ENCODE assay signal across 9 mouse cellular contexts in the genomic region with DNA sequence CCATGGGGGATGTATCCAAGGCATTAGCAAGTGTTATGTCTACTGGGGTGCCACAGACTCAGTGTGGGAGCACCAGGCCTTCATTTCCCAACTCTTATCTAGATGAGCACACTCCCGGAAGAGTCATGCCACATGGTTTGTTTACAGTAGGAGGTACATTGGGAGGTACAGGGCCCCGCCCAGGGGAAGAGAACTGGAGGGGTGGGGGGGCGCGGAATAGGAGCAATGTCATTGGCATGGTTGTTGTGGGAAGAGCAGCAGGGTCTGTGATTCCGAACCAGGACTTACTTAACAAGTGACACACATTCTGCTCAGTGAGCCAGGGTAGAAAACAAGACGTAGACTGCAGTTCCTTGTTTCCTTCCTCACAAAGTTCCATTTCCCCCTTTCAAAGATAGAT.
DNase-seq lines count a peak whose midpoint lies in the region; ATAC-seq lines count a peak whose summit lies in the region.
"Had no signal": no experiment of that assay in that cellular context is flagged by ENCODE, and none has a peak within 500 bp of the region (broad histone marks: within the 10 kb centered on the region; RNA-seq: fewer than 3 reads in every experiment).

No protein-coding gene starts in this region.

- no peaks in the 10 kb centered on the region for H3K27me3 ChIP-seq in midbrain, embryonic 15.5 days (replicated peaks)

- no peak overlapping the region for H3K27ac ChIP-seq in midbrain, embryonic 15.5 days

- ATAC-seq in activated CD4-positive, CD25-positive, alpha-beta regulatory T cell, adult 4 months = peak; percentile 21
- no peak for ATAC-seq in midbrain, embryonic 15.5 days (replicated peaks)

- no peaks in the 10 kb centered on the region for H3K9me3 ChIP-seq in midbrain, embryonic 15.5 days

- H3K4me2 ChIP-seq in midbrain, embryonic 15.5 days = no peak overlapping the region

- H3K36me3 ChIP-seq in midbrain, embryonic 15.5 days (replicated peaks) = peaks cover 9% of the 10 kb centered on the region; the same call in 1 of the 2 replicates

- DNase-seq in adrenal gland, adult (ENCODE audit: inconsistent age in 2 of 2, low spot score in 1 of 2) = peak; percentile 15 to 35
- no peak for DNase-seq in adrenal gland, adult 18-20 months (ENCODE audit: low spot score in 2 of 2)
- peak; percentile 34 for DNase-seq in liver
- peak; percentile 60 for DNase-seq in skeletal muscle tissue, adult 2 months (ENCODE audit: low read depth, low spot score)
- no peak for DNase-seq in ovary, adult 18-20 months (ENCODE audit: low spot score)
- DNase-seq in layer of hippocampus, adult 18-20 months (ENCODE audit: low spot score in 2 of 2) = no peak
- DNase-seq: cerebellum, postnatal 14 days had no signal

- H3K4me3 ChIP-seq in midbrain, embryonic 15.5 days = no peak overlapping the region

- WGBS in midbrain, embryonic 15.5 days = 88% methylated on average over 6 of the region's 6 CpGs

- H3K9ac ChIP-seq in midbrain, embryonic 15.5 days = no peak overlapping the region

- no peaks in the 10 kb centered on the region for H3K4me1 ChIP-seq in midbrain, embryonic 15.5 days

Comparison
In these comparisons a context has a peak if more than half of its experiments do, and no peak if none do; other contexts are left out.
1. DNase-seq: peak in adrenal gland, adult (2 of 2), liver (single experiment) and skeletal muscle tissue, adult 2 months (single experiment); none in adrenal gland, adult 18-20 months (0 of 2), ovary, adult 18-20 months (single experiment) and layer of hippocampus, adult 18-20 months (0 of 2).